Mouse (Mus musculus) thymus, adult 2 months (tissue): ENCODE measurements around the gene Slc2a4. TPM values are rescaled to one million over a fixed set of nuclear protein-coding genes. Genes with fewer than 3 reads are reported as not detected.
A peak's percentile ranks its signal among the peaks of the same experiment; 100 is the strongest.
"Not testable (repeated sequence)": the region's sequence is repeated elsewhere in the genome, so short reads cannot be mapped to it uniquely, and the experiment has no call there.

Experiments
- DNase-seq: peaks from one replicate; pipeline ENCODE4 v3.0.0; 2021
- H3K27ac ChIP-seq: fragments of 200-500 bp; 2 replicates; pipeline ENCODE4 v1.5.1; 2012; ENCODE audit warnings: low read length, control low read depth; ENCODE audit not compliant: control insufficient read depth, insufficient read depth
- H3K27me3 ChIP-seq: fragments of 200-500 bp; 2 replicates; pipeline ENCODE4 v1.6.1; 2012; ENCODE audit warnings: mild to moderate bottlenecking, low read length, moderate library complexity, mixed read lengths; ENCODE audit not compliant: control insufficient read depth, insufficient read depth
- H3K36me3 ChIP-seq: fragments of 200-500 bp; 2 replicates; pipeline ENCODE4 v1.6.1; 2012; ENCODE audit warnings: mild to moderate bottlenecking, low read length, moderate library complexity; ENCODE audit not compliant: control insufficient read depth, insufficient read depth
- H3K4me1 ChIP-seq: fragments of 200-500 bp; replicated peaks from 2 replicates; pipeline ENCODE4 v1.6.1; 2012; ENCODE audit warnings: low read length; ENCODE audit not compliant: control insufficient read depth, insufficient read depth
- H3K4me3 ChIP-seq: fragments of 200-500 bp; 2 replicates; pipeline ENCODE4 v1.5.1; 2012; ENCODE audit warnings: mild to moderate bottlenecking, low read length, control low read depth, moderate library complexity; ENCODE audit not compliant: control insufficient read depth, insufficient read depth
- CTCF ChIP-seq: fragments of 200-500 bp; IDR thresholded peaks from 2 replicates; pipeline ENCODE4 v1.5.1; 2012; ENCODE audit warnings: mild to moderate bottlenecking, control low read depth, low read length, moderate library complexity, borderline replicate concordance; ENCODE audit not compliant: control insufficient read depth, poor library complexity, insufficient read depth; ENCODE audit errors: extremely low read depth
- POLR2A ChIP-seq: fragments of 200-500 bp; IDR thresholded peaks from 2 replicates; pipeline ENCODE4 v1.6.1; 2012; ENCODE audit warnings: mild to moderate bottlenecking, low read length, control low read depth, moderate library complexity; ENCODE audit not compliant: control insufficient read depth, poor library complexity, insufficient read depth; ENCODE audit errors: extremely low read depth
- WGBS: fragments of 180-500 bp; shearing (Covaris S2); methylation state at CpG from one replicate; pipeline ENCODE4 v1.1.7; 2018; 5-methylcytosine and 5-hydroxymethylcytosine counted together
- polyA plus RNA-seq: library from polyadenylated mRNA; depleted of rRNA; stranded (reverse); fragments of >200 nt; gene quantifications from 2 replicates; pipeline ENCODE4 v1.2.3, GENCODE M21; 2012

The Slc2a4 gene
- polyA plus RNA-seq, 1 experiment, result 58.9 TPM

DNA sequence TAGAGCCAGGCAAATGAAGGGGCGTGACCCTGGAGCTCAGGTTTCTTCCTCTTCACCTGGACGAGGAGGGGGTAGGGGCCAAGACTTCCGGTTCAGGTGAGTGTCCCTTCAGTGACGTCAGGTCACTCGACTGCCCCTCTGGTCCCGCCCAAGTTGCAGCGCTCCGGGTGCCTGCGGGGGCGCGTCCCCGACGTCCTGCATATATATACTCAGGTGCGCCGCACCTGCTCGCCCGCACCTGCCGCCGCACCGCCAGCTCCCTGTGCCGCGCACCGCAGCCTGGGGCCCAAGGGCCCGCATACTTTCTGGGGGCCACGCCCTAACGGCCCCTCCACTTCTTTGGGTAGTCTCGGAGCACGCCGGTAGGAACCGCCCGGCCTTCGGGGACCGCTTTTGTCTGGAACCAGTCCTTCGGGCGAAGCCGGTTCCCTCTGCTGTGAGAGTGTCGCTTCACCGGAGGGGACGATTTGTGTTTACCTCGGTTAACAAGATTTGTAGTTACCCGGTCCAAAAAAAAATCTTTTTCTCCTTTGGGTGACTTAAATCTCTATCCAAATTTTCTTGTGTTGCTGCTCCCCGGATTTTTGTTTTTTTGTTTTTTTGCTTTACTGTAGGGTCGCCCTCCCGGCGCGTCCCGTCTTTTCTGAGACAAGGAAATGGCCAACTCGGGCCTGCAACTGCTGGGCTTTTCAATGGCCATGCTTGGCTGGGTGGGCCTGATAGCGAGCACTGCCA, 17.4 kb upstream of the Slc2a4 start:
- 9% methylated on average over 49 of the region's 49 CpGs for WGBS
- no peak overlapping the region for H3K27ac ChIP-seq
- peaks cover 7% of the 10 kb centered on the region; the same call in 1 of the 2 replicates for H3K4me1 ChIP-seq
- peaks cover 18% of the 10 kb centered on the region; the same call in 1 of the 2 replicates for H3K27me3 ChIP-seq
- TF ChIP-seq POLR2A, result no peak
- no peak for TF ChIP-seq CTCF
- no peaks in the 10 kb centered on the region; the same call in 1 of the 2 replicates for H3K36me3 ChIP-seq
- H3K4me3 ChIP-seq, result no peak overlapping the region
- DNase-seq, result no peak

DNA sequence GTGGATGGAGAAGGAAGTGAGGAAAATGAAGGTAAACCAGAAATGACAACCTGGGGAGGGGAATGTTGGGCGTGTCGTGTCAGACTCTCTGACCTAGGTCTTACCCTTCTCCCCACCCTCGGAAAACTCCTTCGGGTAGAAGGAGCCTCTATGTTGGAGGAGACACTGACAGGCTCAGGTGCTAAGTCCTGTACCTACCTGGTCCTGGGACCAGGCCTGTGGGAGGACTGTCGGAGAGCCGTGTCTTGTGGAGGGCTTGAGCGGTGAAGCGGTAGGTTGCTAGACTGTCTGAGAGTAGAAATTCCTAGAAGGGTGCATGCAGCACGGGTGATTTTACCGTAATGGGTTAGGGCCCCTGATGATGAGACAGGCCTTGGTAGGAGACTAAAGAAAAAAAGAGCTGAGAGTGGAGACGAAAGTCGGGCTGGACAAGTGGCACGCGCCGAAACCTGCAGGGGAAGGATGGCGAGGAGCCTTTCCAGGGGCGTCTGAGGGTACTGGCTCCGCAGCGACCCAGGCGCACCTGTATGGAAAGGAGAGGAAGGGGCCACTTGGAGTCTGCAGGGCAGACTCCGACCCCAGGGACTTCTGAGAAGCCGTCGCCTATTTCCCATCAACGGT, 16.8 kb upstream of the Slc2a4 start, which contains the start of gene Cldn7:
Gene Cldn7, plus strand, starts transcription at position 130 of the 621 bp plus-strand sequence.
- Histone ChIP-seq H3K27ac (no peak within 1 kb of the TSS), H3K36me3 (no peaks in the 10 kb centered on the region), H3K27me3 (peaks cover 18% of the 10 kb centered on the region; the same call in 1 of the 2 replicates), H3K4me3 (no peak within 1 kb of the TSS), H3K4me1 (peaks cover 7% of the 10 kb centered on the region; the same call in 1 of the 2 replicates)
- 38% methylated on average over 24 of the region's 24 CpGs for WGBS
- DNase-seq, result no peak
- TF ChIP-seq POLR2A, result no peak

DNA sequence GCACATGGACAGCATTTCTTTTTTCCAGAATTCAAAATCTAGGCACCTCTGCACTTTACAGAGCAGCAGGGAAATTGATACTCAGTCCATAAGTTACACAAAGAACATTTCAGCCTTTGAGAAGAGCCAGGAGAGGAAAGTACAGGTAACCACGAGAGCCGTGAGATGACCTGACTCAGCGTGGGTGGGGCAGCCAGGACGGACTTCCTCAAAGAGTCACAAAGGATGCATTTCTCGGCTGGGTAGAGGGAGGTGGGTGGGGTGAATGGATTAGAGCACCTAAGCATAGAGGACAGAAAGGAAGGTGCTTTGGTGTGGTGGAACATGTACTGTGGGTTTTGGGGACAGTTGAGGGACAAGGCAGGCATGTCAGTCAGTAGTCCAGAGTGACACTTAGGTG, 13.9 kb upstream of the Slc2a4 start:
- Histone ChIP-seq H3K27ac (no peak overlapping the region), H3K27me3 (peaks cover 16% of the 10 kb centered on the region; the same call in 1 of the 2 replicates), H3K4me3 (no peak overlapping the region), H3K4me1 (peaks cover 6% of the 10 kb centered on the region; the same call in 1 of the 2 replicates), H3K36me3 (no peaks in the 10 kb centered on the region)
- WGBS, result 8% methylated on average over 5 of the region's 5 CpGs
- TF ChIP-seq POLR2A, result no peak
- TF ChIP-seq CTCF, result no peak
- DNase-seq, result no peak

- Histone ChIP-seq H3K36me3 (no peaks in the 10 kb centered on the region), H3K27me3 (peaks cover 6% of the 10 kb centered on the region; the same call in 1 of the 2 replicates), H3K27ac (no peak overlapping the region), H3K4me3 (no peak overlapping the region), H3K4me1 (peaks cover 4% of the 10 kb centered on the region; the same call in 1 of the 2 replicates)
- 69% methylated on average over 5 of the region's 5 CpGs for WGBS
- no peak for DNase-seq
- no peak for TF ChIP-seq CTCF
Measured at GRCm38 (mm10) chr11:69960616-69961015, 12.6 kb upstream of the Slc2a4 start.

DNA sequence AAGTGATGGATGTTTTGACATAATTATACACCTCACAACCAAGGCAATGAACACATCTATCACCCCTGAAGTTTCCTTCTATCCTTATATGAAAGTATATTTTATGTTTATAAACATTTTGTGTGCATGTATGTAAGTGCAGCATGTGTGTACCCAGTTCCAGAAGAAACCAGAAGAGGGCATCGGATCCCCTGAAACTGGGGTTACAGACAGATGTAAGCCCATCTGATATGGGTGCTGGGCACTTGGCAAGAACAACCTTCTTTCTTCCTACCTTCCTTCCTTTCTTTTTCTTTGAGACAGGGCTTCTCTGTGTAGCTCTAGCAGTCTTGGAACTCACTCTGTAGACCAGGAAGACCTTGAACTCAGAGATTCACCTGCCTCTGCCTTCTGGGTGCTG, 8.2 kb upstream of the Slc2a4 start:
- TF ChIP-seq CTCF, result no peak
- TF ChIP-seq POLR2A, result no peak
- Histone ChIP-seq H3K4me3 (no peak overlapping the region), H3K4me1 (no peaks in the 10 kb centered on the region), H3K27me3 (no peaks in the 10 kb centered on the region), H3K36me3 (no peaks in the 10 kb centered on the region), H3K27ac (no peak overlapping the region)
- 78% methylated on average over 1 of the region's 1 CpGs for WGBS
- DNase-seq, result peak; percentile 25

GRCm38 (mm10) chr11:69955618-69956017, 7.6 kb upstream of the Slc2a4 start:
- DNase-seq, H3K27me3 ChIP-seq, H3K4me3 ChIP-seq, H3K36me3 ChIP-seq, H3K27ac ChIP-seq, H3K4me1 ChIP-seq: not testable (repeated sequence)
- WGBS, result 86% methylated on average over 4 of the region's 4 CpGs
